Mouse (Mus musculus) kidney, postnatal 10 days (tissue): ENCODE results near the gene Tyrobp.

Experiments
- DNase-seq: peaks from one replicate; pipeline ENCODE4 v3.0.0; 2021; ENCODE audit warnings: mixed read lengths

Tyrobp gene

GRCm38 (mm10) chr7:30413596-30413995 lies at the start of gene Tyrobp:
Gene Tyrobp, plus strand, starts transcription at chr7:30413760.
- DNase-seq, result no peak

DNA sequence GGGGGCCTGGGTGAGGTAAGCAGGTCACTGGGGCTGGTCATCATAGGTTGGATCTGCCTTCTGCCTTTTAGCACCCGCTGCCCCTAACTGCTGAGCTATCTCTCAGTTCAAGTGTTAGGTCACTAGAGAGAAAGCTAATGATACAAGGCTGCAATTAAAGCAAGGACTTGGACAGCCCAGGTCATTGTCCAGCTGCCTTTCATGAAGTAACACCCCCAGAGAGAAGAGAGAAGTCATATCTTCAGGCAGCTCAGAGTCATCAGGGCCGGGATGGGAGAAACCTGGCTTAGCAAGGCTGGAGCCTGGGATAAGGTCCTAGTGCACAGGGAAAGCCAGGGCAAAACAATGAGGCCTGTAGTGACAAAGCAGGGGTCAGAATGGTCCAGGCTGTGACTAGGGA lies 46.1 kb upstream of the Tyrobp start:
- DNase-seq, result no peak

- DNase-seq, result peak; percentile 95
These were observed 40.0 kb upstream of the Tyrobp start for GRCm38 (mm10) chr7:30373501-30373962.

GRCm38 (mm10) chr7:30380061-30380460 lies 33.5 kb upstream of the Tyrobp start:
- no peak for DNase-seq

GRCm38 (mm10) chr7:30384106-30384505 lies 29.5 kb upstream of the Tyrobp start:
- no peak for DNase-seq

DNA sequence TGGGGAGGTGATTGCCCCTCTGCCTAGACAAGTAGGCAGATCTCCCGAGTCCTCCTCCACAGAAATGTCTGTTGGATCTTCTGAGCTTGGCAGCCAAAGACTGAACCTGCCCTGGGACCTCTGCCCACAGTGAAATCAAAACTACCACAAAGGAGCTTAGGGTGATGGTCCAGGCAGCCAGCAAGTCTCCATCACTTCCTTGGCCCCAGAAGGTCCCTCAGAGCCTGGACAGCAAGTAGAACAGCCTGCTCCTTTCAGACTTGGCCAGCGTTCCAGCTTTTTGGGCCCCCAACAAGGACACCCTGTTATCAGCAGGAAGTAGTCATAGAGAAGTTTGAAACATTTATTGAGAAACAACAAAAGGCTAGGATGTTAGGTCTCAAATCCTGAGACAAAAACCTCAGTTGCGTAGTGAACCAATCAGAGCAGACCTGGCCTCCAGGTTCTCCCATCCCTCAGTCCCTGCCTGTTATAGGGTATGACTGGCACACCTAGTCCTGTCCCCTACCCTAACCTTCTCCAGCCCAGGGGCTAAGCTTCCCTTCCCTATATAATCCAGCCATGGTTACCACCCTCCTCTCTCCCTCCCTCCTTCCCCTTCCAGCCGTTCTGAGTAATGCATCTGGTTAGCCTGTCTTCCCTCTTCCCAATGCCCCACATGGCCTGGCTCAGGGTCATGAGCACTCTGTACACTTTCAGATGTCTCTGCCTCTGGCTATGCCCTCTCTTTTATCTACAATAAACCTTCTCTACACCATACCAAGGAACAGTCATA lies 20.6 kb upstream of the Tyrobp start:
- no peak for DNase-seq

DNA sequence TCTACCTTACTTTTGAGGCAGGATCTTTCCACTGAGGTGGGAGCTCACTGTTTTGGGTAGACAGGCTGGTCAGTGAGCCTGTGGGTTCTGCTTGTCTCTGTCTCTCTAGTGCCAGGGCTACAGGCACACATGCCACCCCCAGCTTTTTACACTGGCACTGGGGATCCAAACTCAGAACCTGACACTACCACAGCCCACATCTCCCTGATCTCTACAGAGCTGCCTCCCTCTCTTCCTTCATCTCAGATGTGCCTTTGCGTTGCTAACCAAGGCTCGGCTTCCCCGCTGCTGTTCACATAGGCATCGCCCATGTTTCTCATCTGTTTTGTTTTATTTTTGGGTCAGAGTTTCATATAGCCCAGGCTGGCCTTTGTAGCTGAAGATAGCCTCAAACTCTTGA lies 19.9 kb upstream of the Tyrobp start:
- no peak for DNase-seq

GRCm38 (mm10) chr7:30394379-30394778 lies 19.2 kb upstream of the Tyrobp start:
- DNase-seq, result peak; percentile 61

DNA sequence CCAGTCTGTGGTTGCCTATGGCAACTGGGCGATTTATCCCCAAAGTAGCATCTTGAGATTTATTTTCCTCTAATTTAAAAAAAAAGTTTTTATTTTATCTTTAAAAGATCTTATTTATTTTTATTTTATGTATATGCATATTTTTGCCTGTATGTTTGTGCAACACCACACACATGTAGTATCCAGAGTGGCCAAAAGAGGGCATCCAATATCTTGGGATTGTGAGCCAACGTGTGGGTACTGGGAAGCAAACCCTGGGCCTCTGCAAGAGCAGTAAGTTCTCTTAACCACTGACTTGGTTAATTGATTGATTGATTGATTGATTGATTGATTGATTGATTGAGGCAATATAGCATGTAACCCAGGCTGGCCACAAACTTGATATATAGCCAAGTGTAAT lies 18.7 kb upstream of the Tyrobp start:
- DNase-seq, result no peak

GRCm38 (mm10) chr7:30399671-30400070 lies 13.9 kb upstream of the Tyrobp start:
- DNase-seq, result no peak

- DNase-seq, result no peak
These were observed 11.2 kb upstream of the Tyrobp start for GRCm38 (mm10) chr7:30402343-30402742.

GRCm38 (mm10) chr7:30408639-30409038 lies 4.9 kb upstream of the Tyrobp start:
- no peak for DNase-seq

GRCm38 (mm10) chr7:30409789-30410188 lies 3.8 kb upstream of the Tyrobp start:
- no peak for DNase-seq

DNA sequence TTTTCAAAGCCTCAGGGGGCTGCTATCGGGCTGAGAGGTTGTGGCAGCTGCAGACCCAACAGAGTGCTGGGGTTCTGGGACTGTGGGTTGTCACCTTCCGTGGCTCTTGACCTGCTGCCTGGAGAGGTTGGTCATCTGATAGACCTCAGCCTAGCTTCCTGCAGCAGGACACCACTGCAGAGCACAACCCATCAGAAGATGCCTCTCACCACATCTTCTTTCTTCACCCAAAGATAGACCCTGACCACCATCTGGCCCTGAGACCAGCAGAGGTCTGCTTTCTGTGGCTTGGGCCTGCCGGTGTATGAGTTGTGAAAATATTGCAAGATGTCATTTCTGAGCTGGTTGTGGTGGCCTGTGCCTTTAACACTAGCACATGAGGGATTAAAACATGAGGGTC lies 2.5 kb upstream of the Tyrobp start:
- DNase-seq, result no peak

DNA sequence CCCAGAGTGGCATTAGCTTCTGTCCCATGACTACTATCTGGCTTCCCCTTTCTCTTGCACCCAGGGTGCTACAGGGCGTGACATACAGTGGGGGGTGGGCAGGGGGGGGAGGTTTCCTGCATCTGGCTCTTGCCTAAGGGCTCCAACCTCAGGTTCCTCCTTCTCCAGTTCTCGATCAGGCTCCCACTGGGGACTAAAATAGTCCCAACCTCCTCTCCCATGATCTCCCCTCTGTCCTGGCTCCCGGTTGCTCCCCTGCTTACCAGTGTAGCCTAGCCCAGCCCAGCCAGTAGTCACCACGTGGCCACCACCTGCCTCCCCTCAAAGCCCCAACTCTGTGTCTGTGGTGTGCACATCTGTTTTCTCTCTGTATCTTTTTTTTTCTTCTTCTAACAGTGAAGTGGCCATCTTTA lies 819 bp upstream of the Tyrobp start:
- DNase-seq, result no peak

- DNase-seq, result no peak
These were observed 4.3 kb downstream of the Tyrobp start for GRCm38 (mm10) chr7:30417856-30418255.

- DNase-seq, result no peak
These were observed 6.3 kb downstream of the Tyrobp start, which contains the start of gene Hcst for GRCm38 (mm10) chr7:30419561-30420499. Gene Hcst, minus strand, starts transcription at chr7:30419854.

DNA sequence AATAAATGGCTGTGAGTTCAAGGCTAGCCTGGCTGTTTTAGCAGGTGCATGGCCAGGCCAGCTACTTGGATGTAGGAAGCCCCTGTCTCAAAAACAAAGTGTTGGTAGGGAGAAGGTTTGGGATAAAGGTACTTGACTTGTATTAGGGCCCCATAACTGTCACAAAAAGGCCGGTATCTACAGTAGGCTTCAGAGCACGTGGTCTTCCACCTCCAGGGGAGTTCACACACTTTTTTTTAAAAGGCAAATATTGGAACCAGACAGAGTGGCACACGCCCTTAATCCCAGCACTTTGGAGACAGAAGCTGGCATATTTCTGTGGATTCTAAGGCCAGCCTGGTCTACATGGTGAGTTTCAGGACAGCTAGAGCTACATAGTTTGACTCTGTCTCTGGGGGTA lies 7.1 kb downstream of the Tyrobp start:
- no peak for DNase-seq

GRCm38 (mm10) chr7:30421175-30421889 lies 7.8 kb downstream of the Tyrobp start, which contains the start of gene Nfkbid:
Gene Nfkbid, plus strand, starts transcription at chr7:30421732.
- DNase-seq, result peak; percentile 76

DNA sequence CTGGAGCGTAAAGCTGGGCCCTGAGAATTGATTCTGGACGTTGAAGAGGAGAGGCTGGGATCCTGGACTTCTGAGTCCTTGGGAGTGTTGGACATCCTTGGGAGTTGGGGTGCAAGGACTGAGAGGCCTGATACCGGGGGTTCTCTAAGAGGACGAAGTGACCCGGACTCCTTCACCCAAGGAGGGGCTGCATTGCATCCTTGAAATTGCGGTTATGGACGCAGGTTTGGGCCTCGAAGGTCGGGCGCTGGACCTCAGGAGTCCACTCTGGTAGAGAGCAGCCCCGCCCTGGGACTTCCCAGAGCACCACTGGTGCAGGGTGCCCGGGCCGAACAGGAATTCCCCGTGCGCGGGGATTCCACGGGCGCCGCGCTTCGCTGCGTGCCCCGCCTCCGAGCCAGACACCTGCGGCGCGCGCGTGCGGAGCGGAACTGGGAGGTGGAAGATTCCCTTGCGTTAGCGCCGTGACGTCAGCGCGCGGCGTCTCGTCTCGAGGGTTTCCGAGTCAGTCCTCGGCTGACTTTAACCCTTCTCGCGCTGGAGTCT lies 8.4 kb downstream of the Tyrobp start:
- DNase-seq, result peak; percentile 92

GRCm38 (mm10) chr7:30422560-30422959 lies 9.0 kb downstream of the Tyrobp start:
- DNase-seq, result no peak

- DNase-seq, result peak; percentile 51
These were observed 9.6 kb downstream of the Tyrobp start for GRCm38 (mm10) chr7:30423071-30423641.
